Mouse (Mus musculus) heart, embryonic 12.5 days (tissue): ENCODE data around the gene Map2k5. TPM values are rescaled to one million over a fixed set of nuclear protein-coding genes. Genes with fewer than 3 reads are reported as not detected.

Source experiments
- ATAC-seq: fragments of 200-750 bp; cut with Nextera tagmentation; 2 replicates; pipeline ENCODE4 v1.8.0; 2017; ENCODE audit warnings: moderate TSS enrichment, moderate library complexity; ENCODE audit not compliant: insufficient number of reproducible peaks, low FRiP score
- H3K27ac ChIP-seq: fragments of 300-500 bp; sonication (generic); 2 replicates; pipeline ENCODE4 v1.5.1; 2016; ENCODE audit warnings: mild to moderate bottlenecking, moderate library complexity; ENCODE audit not compliant: poor library complexity, severe bottlenecking
- H3K27me3 ChIP-seq: fragments of 300-500 bp; sonication (generic); replicated peaks from 2 replicates; pipeline ENCODE4 v1.6.1; 2016; ENCODE audit warnings: mild to moderate bottlenecking, moderate library complexity
- H3K36me3 ChIP-seq: fragments of 300-500 bp; sonication (generic); 2 replicates; pipeline ENCODE4 v1.6.1; 2016; ENCODE audit warnings: mild to moderate bottlenecking, moderate library complexity
- H3K4me1 ChIP-seq: fragments of 300-500 bp; sonication (generic); replicated peaks from 2 replicates; pipeline ENCODE4 v1.6.1; 2016; ENCODE audit warnings: mild to moderate bottlenecking
- H3K4me2 ChIP-seq: fragments of 300-500 bp; sonication (generic); 2 replicates; pipeline ENCODE4 v1.6.1; 2016; ENCODE audit warnings: mild to moderate bottlenecking, moderate library complexity
- H3K4me3 ChIP-seq: fragments of 300-500 bp; sonication (generic); 2 replicates; pipeline ENCODE4 v1.5.1; 2016; ENCODE audit warnings: mild to moderate bottlenecking
- H3K9ac ChIP-seq: fragments of 300-500 bp; sonication (generic); 2 replicates; pipeline ENCODE4 v1.6.1; 2016; ENCODE audit warnings: mild to moderate bottlenecking, moderate library complexity
- H3K9me3 ChIP-seq: fragments of 300-500 bp; sonication (generic); replicated peaks from 2 replicates; pipeline ENCODE4 v1.6.1; 2016; ENCODE audit warnings: mild to moderate bottlenecking, moderate library complexity
- WGBS: fragments of 180-500 bp; shearing (Covaris S2); methylation state at CpG from one replicate; pipeline ENCODE4 v1.1.7; 2016; 5-methylcytosine and 5-hydroxymethylcytosine counted together
- polyA plus RNA-seq: library from polyadenylated mRNA; unstranded; fragments of >200 nt; fragmentation: Nextera tagmentation; extraction: Ambion mirVana; gene quantifications from 2 replicates; pipeline ENCODE4 v1.2.1, GENCODE M21; 2016

The Map2k5 gene
- polyA plus RNA-seq, 1 experiment from 2014 or later = 28.7 TPM

- Histone ChIP-seq H3K36me3 (no peaks in the 10 kb centered on the region), H3K4me3 (peak overlapping the region; percentile 43), H3K27ac (no peak overlapping the region), H3K27me3 (peaks cover 98% of the 10 kb centered on the region), H3K9me3 (no peaks in the 10 kb centered on the region), H3K9ac (no peak overlapping the region), H3K4me2 (peak overlapping the region; percentile 64), H3K4me1 (peaks cover 64% of the 10 kb centered on the region)
- no peak for ATAC-seq
- WGBS = 1% methylated on average over 80 of the region's 80 CpGs
These were observed 233.0 kb downstream of the Map2k5 start for GRCm38 (mm10) chr9:63144502-63145248.

DNA sequence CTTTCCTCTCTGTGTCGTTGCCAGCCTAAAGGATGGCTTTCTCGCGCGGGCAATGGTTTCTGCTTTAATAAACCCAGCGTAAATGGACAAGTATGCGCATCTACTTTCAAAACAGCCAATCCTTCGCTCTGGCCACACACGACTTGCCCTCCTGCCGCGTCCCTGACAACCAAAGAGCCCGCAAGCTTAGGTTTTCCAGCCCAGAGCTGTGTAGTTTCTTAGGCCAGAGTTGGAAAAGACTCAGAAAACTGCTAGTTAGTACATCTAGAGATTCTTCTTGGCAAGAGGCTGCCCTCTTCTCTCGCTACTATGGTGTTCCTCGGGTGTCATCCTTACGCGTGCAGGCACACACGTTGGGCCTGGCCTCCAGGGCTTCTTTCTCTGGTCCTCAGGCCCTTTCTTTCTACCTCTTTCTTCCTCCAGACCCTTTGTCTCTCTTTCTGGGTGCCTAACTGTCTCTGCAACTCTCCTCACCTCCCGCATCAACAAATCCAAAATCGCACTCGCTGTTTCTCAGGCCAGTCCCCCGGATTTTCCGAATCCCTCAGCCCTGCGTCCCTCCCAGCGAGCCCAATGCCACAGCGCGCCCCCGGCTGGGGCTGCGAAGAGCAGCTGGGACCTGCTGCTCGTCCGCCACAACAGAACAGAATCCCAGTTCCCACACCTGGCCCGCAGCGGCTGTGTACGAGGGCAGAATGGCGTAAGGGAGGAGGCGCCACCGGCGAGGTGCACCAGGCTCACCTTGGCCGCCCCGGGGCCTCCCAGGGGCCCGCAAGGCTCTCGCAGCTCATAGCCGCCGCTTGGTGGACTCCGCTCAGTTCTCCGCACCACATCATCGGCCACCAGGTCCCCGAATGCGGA lies 233.8 kb downstream of the Map2k5 start:
- Histone ChIP-seq H3K36me3 (no peaks in the 10 kb centered on the region), H3K4me3 (peak overlapping the region; percentile 43), H3K4me1 (peaks cover 61% of the 10 kb centered on the region), H3K9ac (no peak overlapping the region), H3K27me3 (peaks cover 98% of the 10 kb centered on the region), H3K9me3 (no peaks in the 10 kb centered on the region), H3K27ac (no peak overlapping the region), H3K4me2 (peak overlapping the region; percentile 64)
- no peak for ATAC-seq
- 2% methylated on average over 47 of the region's 47 CpGs for WGBS

DNA sequence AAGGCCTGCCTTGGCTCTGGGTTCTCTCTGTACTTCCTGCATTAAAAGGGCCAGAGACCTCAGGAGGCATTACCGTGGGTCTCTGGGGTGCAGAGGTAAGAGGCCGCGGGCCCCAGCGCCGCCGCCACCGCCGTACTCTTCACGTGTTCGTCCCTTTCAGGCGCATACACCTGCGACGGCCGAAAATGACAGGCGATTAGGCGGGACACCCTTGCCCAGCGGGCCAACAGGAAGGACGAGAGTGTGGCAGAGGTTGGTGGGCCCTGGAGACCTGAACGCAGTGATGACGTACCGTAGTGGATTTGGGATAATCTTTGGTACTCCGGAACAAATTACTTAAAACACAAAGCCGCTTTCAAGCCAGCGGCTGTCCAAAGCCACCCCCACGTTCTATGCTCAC lies 234.5 kb downstream of the Map2k5 start:
- Histone ChIP-seq H3K4me1 (peaks cover 61% of the 10 kb centered on the region), H3K9me3 (no peaks in the 10 kb centered on the region), H3K9ac (no peak overlapping the region), H3K36me3 (no peaks in the 10 kb centered on the region), H3K4me3 (peak overlapping the region; percentile 43; the same call in 1 of the 2 replicates), H3K4me2 (peak overlapping the region; percentile 64), H3K27me3 (peaks cover 98% of the 10 kb centered on the region), H3K27ac (no peak overlapping the region)
- no peak for ATAC-seq
- under 1% methylated on average over 25 of the region's 25 CpGs for WGBS

GRCm38 (mm10) chr9:63142335-63143036 lies 235.2 kb downstream of the Map2k5 start:
- no peaks in the 10 kb centered on the region for H3K36me3 ChIP-seq
- peaks cover 64% of the 10 kb centered on the region for H3K4me1 ChIP-seq
- H3K9me3 ChIP-seq = no peaks in the 10 kb centered on the region
- H3K27me3 ChIP-seq = peaks cover 98% of the 10 kb centered on the region
- WGBS = under 1% methylated on average over 42 of the region's 42 CpGs
- H3K27ac ChIP-seq = no peak overlapping the region
- no peak overlapping the region for H3K9ac ChIP-seq
- peak overlapping the region; percentile 28 for H3K4me3 ChIP-seq
- no peak for ATAC-seq
- peak overlapping the region; percentile 42 for H3K4me2 ChIP-seq

GRCm38 (mm10) chr9:63141641-63142334 lies 235.9 kb downstream of the Map2k5 start:
- H3K9me3 ChIP-seq = no peaks in the 10 kb centered on the region
- no peaks in the 10 kb centered on the region for H3K36me3 ChIP-seq
- no peak for ATAC-seq
- H3K4me1 ChIP-seq = peaks cover 65% of the 10 kb centered on the region
- peak overlapping the region; percentile 42 for H3K4me2 ChIP-seq
- H3K27me3 ChIP-seq = peaks cover 98% of the 10 kb centered on the region
- no peak overlapping the region for H3K9ac ChIP-seq
- H3K27ac ChIP-seq = no peak overlapping the region
- peak overlapping the region; percentile 28 for H3K4me3 ChIP-seq
- 2% methylated on average over 24 of the region's 24 CpGs for WGBS

GRCm38 (mm10) chr9:63140211-63140610 lies 237.5 kb downstream of the Map2k5 start:
- H3K4me3 ChIP-seq = no peak overlapping the region

DNA sequence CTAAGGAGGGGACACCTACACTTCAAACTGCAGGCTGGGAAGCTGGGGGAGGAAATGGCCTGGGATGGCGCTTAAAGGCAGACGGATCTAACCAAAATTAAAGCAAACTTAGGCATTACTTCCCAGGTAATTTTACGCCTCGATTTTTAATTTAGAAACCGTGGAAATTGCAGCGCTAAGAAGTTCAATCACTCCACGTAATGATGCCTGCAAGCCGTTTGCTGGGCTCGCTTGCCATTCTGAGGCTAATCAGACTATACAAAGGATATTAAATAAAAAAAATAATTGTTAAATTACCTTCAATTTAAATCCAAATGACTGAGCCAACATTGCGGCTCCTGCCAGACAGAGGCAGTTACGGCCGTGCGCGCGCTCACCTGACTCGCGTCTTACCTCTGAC lies 238.0 kb downstream of the Map2k5 start:
- Histone ChIP-seq H3K4me3 (no peak overlapping the region), H3K9ac (no peak overlapping the region), H3K36me3 (no peaks in the 10 kb centered on the region), H3K4me2 (no peak overlapping the region), H3K4me1 (peaks cover 45% of the 10 kb centered on the region), H3K9me3 (no peaks in the 10 kb centered on the region), H3K27me3 (peaks cover 95% of the 10 kb centered on the region), H3K27ac (no peak overlapping the region)
- WGBS = 3% methylated on average over 17 of the region's 17 CpGs
- ATAC-seq = no peak

More at GRCm38 (mm10) chr9:63140211-63140610, 237.5 kb downstream of the Map2k5 start:
- H3K4me1 ChIP-seq = peaks cover 51% of the 10 kb centered on the region
- H3K9ac ChIP-seq = no peak overlapping the region
- no peak for ATAC-seq
- no peak overlapping the region for H3K27ac ChIP-seq
- no peaks in the 10 kb centered on the region for H3K36me3 ChIP-seq
- 3% methylated on average over 9 of the region's 9 CpGs for WGBS
- no peak overlapping the region for H3K4me2 ChIP-seq
- H3K9me3 ChIP-seq = no peaks in the 10 kb centered on the region
- H3K27me3 ChIP-seq = peaks cover 95% of the 10 kb centered on the region

DNA sequence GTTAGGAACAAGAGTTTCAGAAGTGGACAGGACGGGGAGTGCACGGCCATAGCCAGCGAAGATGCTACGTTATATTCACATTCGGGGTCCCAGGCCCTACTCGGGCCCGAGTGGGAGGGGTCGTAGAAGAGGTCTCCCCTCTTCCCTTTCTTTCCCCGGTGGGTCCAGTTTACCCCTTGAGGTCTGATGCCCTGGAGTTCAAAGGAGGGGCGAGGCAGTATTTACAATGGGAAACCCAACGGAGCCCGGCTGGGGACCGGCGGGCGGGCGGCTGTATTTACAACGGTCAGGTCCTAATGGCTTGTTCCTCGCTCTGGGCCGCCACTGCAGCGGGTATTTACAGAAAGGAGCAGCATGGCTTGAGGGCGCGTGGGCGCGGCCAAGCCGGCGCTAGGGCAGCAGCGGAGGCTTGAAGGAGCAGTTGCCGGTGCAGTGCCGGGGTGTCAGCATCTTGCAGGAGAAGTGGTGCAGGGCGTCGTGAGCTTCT lies 239.2 kb downstream of the Map2k5 start:
- no peak for ATAC-seq
- Histone ChIP-seq H3K27ac (no peak overlapping the region), H3K36me3 (no peaks in the 10 kb centered on the region), H3K4me1 (peaks cover 42% of the 10 kb centered on the region), H3K27me3 (peaks cover 95% of the 10 kb centered on the region), H3K9me3 (no peaks in the 10 kb centered on the region), H3K9ac (no peak overlapping the region), H3K4me2 (peak overlapping the region; percentile 59), H3K4me3 (peak overlapping the region; percentile 33)
- WGBS = 2% methylated on average over 31 of the region's 31 CpGs

- peaks cover 88% of the 10 kb centered on the region for H3K27me3 ChIP-seq
- no peak for ATAC-seq
- no peaks in the 10 kb centered on the region for H3K9me3 ChIP-seq
- H3K4me3 ChIP-seq = no peak overlapping the region
- H3K4me1 ChIP-seq = peaks cover 35% of the 10 kb centered on the region
- no peak overlapping the region for H3K4me2 ChIP-seq
- no peak overlapping the region for H3K27ac ChIP-seq
- no peaks in the 10 kb centered on the region for H3K36me3 ChIP-seq
- no peak overlapping the region for H3K9ac ChIP-seq
- WGBS = 2% methylated on average over 6 of the region's 6 CpGs
These were observed 240.1 kb downstream of the Map2k5 start for GRCm38 (mm10) chr9:63137615-63137915.

DNA sequence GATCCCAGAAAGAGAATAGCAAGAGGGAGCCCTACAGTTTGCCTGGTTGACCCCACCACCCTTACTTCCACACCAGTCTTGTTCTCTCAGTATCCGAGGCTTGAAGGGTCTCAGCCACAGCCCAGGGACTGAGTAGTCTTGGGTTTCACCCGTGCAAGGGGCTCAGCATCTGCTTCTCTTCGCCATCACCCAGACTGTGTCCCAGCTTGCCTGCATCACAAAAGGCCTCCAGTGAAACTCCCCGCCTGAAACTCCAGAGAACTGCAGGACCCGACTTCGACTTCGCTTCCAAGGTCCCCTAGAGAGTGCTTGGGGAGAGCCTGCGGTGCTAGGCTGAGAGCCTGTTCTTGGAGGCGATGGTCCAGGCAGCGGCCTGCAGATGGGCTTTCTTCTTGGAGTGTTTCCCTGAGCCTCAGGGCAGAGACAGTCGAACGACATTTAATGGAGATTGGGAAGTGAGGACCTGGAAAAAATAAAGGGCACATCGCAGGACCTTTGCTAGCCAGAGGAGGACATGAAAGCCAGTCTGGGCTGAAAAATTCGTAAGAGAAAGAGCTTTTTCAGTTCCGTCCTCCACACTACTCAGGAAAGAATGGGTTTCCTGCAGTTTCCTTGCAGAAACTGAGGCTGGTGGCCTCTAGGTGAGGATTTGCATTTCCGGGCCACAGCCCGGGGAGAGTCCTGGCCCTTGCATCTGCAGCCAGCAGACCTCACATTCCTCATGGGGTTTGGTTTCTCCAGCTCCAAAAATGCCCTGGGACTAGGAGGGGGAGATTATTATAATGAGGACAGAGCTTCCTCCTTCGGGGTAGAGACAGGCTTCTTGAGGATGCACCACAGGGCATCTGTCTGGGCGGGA lies 240.7 kb downstream of the Map2k5 start:
- peaks cover 30% of the 10 kb centered on the region for H3K4me1 ChIP-seq
- peaks cover 82% of the 10 kb centered on the region for H3K27me3 ChIP-seq
- no peaks in the 10 kb centered on the region for H3K9me3 ChIP-seq
- no peak overlapping the region for H3K4me3 ChIP-seq
- no peak overlapping the region for H3K9ac ChIP-seq
- 2% methylated on average over 19 of the region's 19 CpGs for WGBS
- H3K36me3 ChIP-seq = no peaks in the 10 kb centered on the region
- ATAC-seq = no peak
- no peak overlapping the region for H3K27ac ChIP-seq
- no peak overlapping the region for H3K4me2 ChIP-seq
